Mouse (Mus musculus): ENCODE data around the gene Elovl6. TPM values are rescaled to one million over a fixed set of nuclear protein-coding genes. Genes with fewer than 3 reads are reported as not detected.

The Elovl6 gene
- polyA plus RNA-seq, 1 experiment from 2014 or later = 14.0 TPM

GRCm38 (mm10) chr3:129571642-129572041 lies 39.5 kb downstream of the Elovl6 start:
- Histone ChIP-seq H3K9me3 (no peaks in the 10 kb centered on the region), H3K4me1 (peaks cover 6% of the 10 kb centered on the region; the same call in 1 of the 2 replicates), H3K9ac (no peak overlapping the region), H3K27me3 (no peaks in the 10 kb centered on the region), H3K36me3 (no peaks in the 10 kb centered on the region), H3K27ac (no peak overlapping the region), H3K4me3 (no peak overlapping the region), H3K4me2 (no peak overlapping the region)
- 91% methylated on average over 5 of the region's 5 CpGs for WGBS
- no peak for ATAC-seq (ENCODE audit: borderline replicate concordance, extremely low read depth, low FRiP score, low TSS enrichment)

GRCm38 (mm10) chr3:129572959-129573358 lies 40.8 kb downstream of the Elovl6 start:
- no peaks in the 10 kb centered on the region for H3K9me3 ChIP-seq
- peaks cover 6% of the 10 kb centered on the region; the same call in 1 of the 2 replicates for H3K4me1 ChIP-seq
- no peak overlapping the region for H3K9ac ChIP-seq
- no peak overlapping the region for H3K4me2 ChIP-seq
- no peaks in the 10 kb centered on the region for H3K36me3 ChIP-seq
- H3K27me3 ChIP-seq = no peaks in the 10 kb centered on the region
- no peak for ATAC-seq (ENCODE audit: borderline replicate concordance, extremely low read depth, low FRiP score, low TSS enrichment)
- WGBS = 73% methylated on average over 4 of the region's 4 CpGs
- no peak overlapping the region for H3K4me3 ChIP-seq
- no peak overlapping the region for H3K27ac ChIP-seq

GRCm38 (mm10) chr3:129573609-129574008 lies 41.5 kb downstream of the Elovl6 start:
- Histone ChIP-seq H3K4me2 (no peak overlapping the region), H3K4me1 (peaks cover 6% of the 10 kb centered on the region; the same call in 1 of the 2 replicates), H3K9me3 (no peaks in the 10 kb centered on the region), H3K27ac (no peak overlapping the region), H3K27me3 (no peaks in the 10 kb centered on the region), H3K4me3 (no peak overlapping the region), H3K9ac (no peak overlapping the region), H3K36me3 (no peaks in the 10 kb centered on the region)
- ATAC-seq (ENCODE audit: borderline replicate concordance, extremely low read depth, low FRiP score, low TSS enrichment) = no peak
- WGBS = 79% methylated on average over 4 of the region's 4 CpGs

GRCm38 (mm10) chr3:129575086-129575485 lies 42.9 kb downstream of the Elovl6 start:
- no peak for ATAC-seq (ENCODE audit: borderline replicate concordance, extremely low read depth, low FRiP score, low TSS enrichment)
- Histone ChIP-seq H3K27ac (no peak overlapping the region), H3K9ac (no peak overlapping the region), H3K27me3 (no peaks in the 10 kb centered on the region), H3K4me2 (no peak overlapping the region), H3K9me3 (no peaks in the 10 kb centered on the region), H3K4me3 (no peak overlapping the region), H3K36me3 (no peaks in the 10 kb centered on the region), H3K4me1 (peaks cover 6% of the 10 kb centered on the region; the same call in 1 of the 2 replicates)
- WGBS = 97% methylated on average over 4 of the region's 4 CpGs

GRCm38 (mm10) chr3:129576522-129576921 lies 44.4 kb downstream of the Elovl6 start:
- no peak for ATAC-seq (ENCODE audit: borderline replicate concordance, extremely low read depth, low FRiP score, low TSS enrichment)
- Histone ChIP-seq H3K4me1 (peaks cover 6% of the 10 kb centered on the region; the same call in 1 of the 2 replicates), H3K4me2 (no peak overlapping the region), H3K9ac (no peak overlapping the region), H3K4me3 (no peak overlapping the region), H3K27me3 (no peaks in the 10 kb centered on the region), H3K27ac (no peak overlapping the region), H3K36me3 (no peaks in the 10 kb centered on the region), H3K9me3 (no peaks in the 10 kb centered on the region)
- WGBS = 79% methylated on average over 6 of the region's 6 CpGs

- H3K27ac ChIP-seq = no peak overlapping the region
- H3K4me3 ChIP-seq = no peak overlapping the region
- H3K27me3 ChIP-seq = no peaks in the 10 kb centered on the region
- WGBS = 86% methylated on average over 11 of the region's 11 CpGs
- H3K9me3 ChIP-seq = no peaks in the 10 kb centered on the region
- H3K36me3 ChIP-seq = no peaks in the 10 kb centered on the region
- H3K4me2 ChIP-seq = no peak overlapping the region
- H3K9ac ChIP-seq = no peak overlapping the region
- ATAC-seq (ENCODE audit: borderline replicate concordance, extremely low read depth, low FRiP score, low TSS enrichment) = no peak
- H3K4me1 ChIP-seq = no peaks in the 10 kb centered on the region
These were observed 46.8 kb downstream of the Elovl6 start for GRCm38 (mm10) chr3:129578741-129579475.

GRCm38 (mm10) chr3:129581024-129581423 lies 48.9 kb downstream of the Elovl6 start:
- no peak overlapping the region for H3K9ac ChIP-seq
- ATAC-seq (ENCODE audit: borderline replicate concordance, extremely low read depth, low FRiP score, low TSS enrichment) = no peak
- H3K27me3 ChIP-seq = no peaks in the 10 kb centered on the region
- no peak overlapping the region for H3K27ac ChIP-seq
- H3K4me3 ChIP-seq = no peak overlapping the region
- WGBS = 75% methylated on average over 3 of the region's 3 CpGs
- H3K9me3 ChIP-seq = no peaks in the 10 kb centered on the region
- no peak overlapping the region for H3K4me2 ChIP-seq
- H3K4me1 ChIP-seq = no peaks in the 10 kb centered on the region
- no peaks in the 10 kb centered on the region for H3K36me3 ChIP-seq

GRCm38 (mm10) chr3:129582449-129582848 lies 50.3 kb downstream of the Elovl6 start:
- Histone ChIP-seq H3K27me3 (no peaks in the 10 kb centered on the region), H3K4me3 (no peak overlapping the region), H3K9me3 (no peaks in the 10 kb centered on the region), H3K4me1 (no peaks in the 10 kb centered on the region), H3K4me2 (no peak overlapping the region), H3K27ac (no peak overlapping the region), H3K9ac (no peak overlapping the region), H3K36me3 (no peaks in the 10 kb centered on the region)
- 67% methylated on average over 4 of the region's 4 CpGs for WGBS
- no peak for ATAC-seq (ENCODE audit: borderline replicate concordance, extremely low read depth, low FRiP score, low TSS enrichment)

- Histone ChIP-seq H3K36me3 (no peaks in the 10 kb centered on the region), H3K27me3 (no peaks in the 10 kb centered on the region), H3K27ac (no peak overlapping the region), H3K9ac (no peak overlapping the region), H3K9me3 (no peaks in the 10 kb centered on the region), H3K4me2 (no peak overlapping the region), H3K4me3 (no peak overlapping the region), H3K4me1 (no peaks in the 10 kb centered on the region)
- no peak for ATAC-seq (ENCODE audit: borderline replicate concordance, extremely low read depth, low FRiP score, low TSS enrichment)
- 78% methylated on average over 5 of the region's 5 CpGs for WGBS
These were observed 51.1 kb downstream of the Elovl6 start for GRCm38 (mm10) chr3:129583290-129583689.

GRCm38 (mm10) chr3:129587916-129588315 lies 55.8 kb downstream of the Elovl6 start:
- Histone ChIP-seq H3K9ac (no peak overlapping the region), H3K27ac (no peak overlapping the region), H3K4me1 (no peaks in the 10 kb centered on the region), H3K36me3 (no peaks in the 10 kb centered on the region), H3K4me2 (no peak overlapping the region), H3K27me3 (no peaks in the 10 kb centered on the region), H3K9me3 (no peaks in the 10 kb centered on the region), H3K4me3 (no peak overlapping the region)
- no peak for ATAC-seq (ENCODE audit: borderline replicate concordance, extremely low read depth, low FRiP score, low TSS enrichment)
- WGBS = 79% methylated on average over 8 of the region's 8 CpGs

GRCm38 (mm10) chr3:129588753-129589152 lies 56.6 kb downstream of the Elovl6 start:
- H3K4me3 ChIP-seq = no peak overlapping the region
- no peaks in the 10 kb centered on the region for H3K4me1 ChIP-seq
- no peak for ATAC-seq (ENCODE audit: borderline replicate concordance, extremely low read depth, low FRiP score, low TSS enrichment)
- H3K9ac ChIP-seq = no peak overlapping the region
- H3K27ac ChIP-seq = no peak overlapping the region
- no peaks in the 10 kb centered on the region for H3K36me3 ChIP-seq
- no peak overlapping the region for H3K4me2 ChIP-seq
- 77% methylated on average over 3 of the region's 3 CpGs for WGBS
- no peaks in the 10 kb centered on the region for H3K9me3 ChIP-seq
- no peaks in the 10 kb centered on the region for H3K27me3 ChIP-seq

- H3K9ac ChIP-seq = no peak overlapping the region
- no peak for ATAC-seq (ENCODE audit: borderline replicate concordance, extremely low read depth, low FRiP score, low TSS enrichment)
- H3K36me3 ChIP-seq = no peaks in the 10 kb centered on the region
- no peaks in the 10 kb centered on the region for H3K27me3 ChIP-seq
- H3K9me3 ChIP-seq = no peaks in the 10 kb centered on the region
- H3K27ac ChIP-seq = no peak overlapping the region
- no peaks in the 10 kb centered on the region for H3K4me1 ChIP-seq
- no peak overlapping the region for H3K4me2 ChIP-seq
- H3K4me3 ChIP-seq = no peak overlapping the region
- WGBS = 65% methylated on average over 10 of the region's 10 CpGs
These were observed 57.5 kb downstream of the Elovl6 start for GRCm38 (mm10) chr3:129589705-129590104.

Data from lung, embryonic 15.5 days (tissue).